Mouse (Mus musculus) lung, postnatal 0 days (tissue): ENCODE measurements at regions not wholly inside any gene's neighbourhood (a gene's known extent, or its start where the extent isn't known, plus 50 kb on each side); places are given as distances from the start of the nearest gene placed in this dataset.

Source experiments
- CTCF ChIP-seq: IDR thresholded peaks from 2 replicates; pipeline ENCODE4 v1.5.1; 2016; ENCODE audit warnings: antibody characterized with exemption, mild to moderate bottlenecking
- EP300 ChIP-seq: IDR thresholded peaks from 2 replicates; pipeline ENCODE4 v1.6.1; 2016; ENCODE audit warnings: antibody characterized with exemption, mild to moderate bottlenecking, control low read depth

DNA sequence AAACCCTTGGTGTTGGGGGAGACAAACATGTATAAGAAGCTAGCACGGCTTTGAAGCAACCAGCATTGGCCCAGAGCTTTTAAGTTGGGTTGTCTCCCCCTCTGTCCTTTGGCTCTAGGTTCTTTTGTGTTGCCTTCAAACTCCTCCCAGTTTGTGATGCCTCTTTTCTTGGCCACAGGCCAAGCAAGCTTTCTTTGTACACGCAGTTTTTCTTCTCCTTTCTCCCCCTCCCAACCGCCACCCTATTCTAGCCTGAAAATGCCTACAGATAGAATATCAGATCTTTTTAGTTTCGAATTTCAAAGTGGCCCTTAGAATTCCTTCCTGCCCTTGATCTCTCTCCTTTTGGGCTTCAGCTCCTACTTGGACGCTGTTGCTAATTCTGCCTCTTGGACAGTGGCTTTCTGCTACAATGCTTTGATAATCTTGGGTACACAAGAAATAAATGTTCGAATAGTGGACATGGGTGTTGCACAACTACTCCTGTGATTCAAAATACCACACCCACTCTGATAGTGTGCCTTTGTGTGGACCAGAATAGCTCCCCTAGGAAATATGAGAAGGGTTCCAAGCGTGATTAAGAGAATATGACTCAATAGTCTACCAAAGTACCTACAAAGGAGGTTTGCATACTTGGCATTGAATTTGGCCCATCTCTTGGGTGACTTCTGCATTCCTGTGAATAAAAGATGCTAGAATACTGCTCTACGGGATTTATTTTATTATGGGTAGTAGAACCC, 369.3 kb upstream of the Vrk2 start:
- TF ChIP-seq CTCF: no peak
- TF ChIP-seq EP300: no peak
